Mouse (Mus musculus) C2C12 (cell line): ENCODE data around the gene Fam169b.

Source experiments
- CEBPB ChIP-seq: IDR thresholded peaks from one replicate; pipeline ENCODE4 v1.6.1; 2011; ENCODE audit warnings: low read depth, mild to moderate bottlenecking, control low read depth, moderate library complexity
- CTCF ChIP-seq: IDR thresholded peaks from one replicate; pipeline ENCODE4 v1.5.1; 2011; ENCODE audit not compliant: control insufficient read depth, insufficient read depth, insufficient read length
- MAX ChIP-seq: IDR thresholded peaks from one replicate; pipeline ENCODE4 v1.6.1; 2011; ENCODE audit warnings: mild to moderate bottlenecking, control low read depth
- MYOD1 ChIP-seq: IDR thresholded peaks from one replicate; pipeline ENCODE4 v1.6.1; 2011; ENCODE audit warnings: low read depth; ENCODE audit not compliant: control insufficient read depth, insufficient read length
- MYOG ChIP-seq: IDR thresholded peaks from one replicate; pipeline ENCODE4 v1.6.1; 2011; ENCODE audit not compliant: control insufficient read depth, insufficient read length; ENCODE audit errors: extremely low read depth
- USF1 ChIP-seq: IDR thresholded peaks from one replicate; pipeline ENCODE4 v1.6.1; 2011; ENCODE audit warnings: low read depth, mild to moderate bottlenecking, control low read depth, moderate library complexity

DNA sequence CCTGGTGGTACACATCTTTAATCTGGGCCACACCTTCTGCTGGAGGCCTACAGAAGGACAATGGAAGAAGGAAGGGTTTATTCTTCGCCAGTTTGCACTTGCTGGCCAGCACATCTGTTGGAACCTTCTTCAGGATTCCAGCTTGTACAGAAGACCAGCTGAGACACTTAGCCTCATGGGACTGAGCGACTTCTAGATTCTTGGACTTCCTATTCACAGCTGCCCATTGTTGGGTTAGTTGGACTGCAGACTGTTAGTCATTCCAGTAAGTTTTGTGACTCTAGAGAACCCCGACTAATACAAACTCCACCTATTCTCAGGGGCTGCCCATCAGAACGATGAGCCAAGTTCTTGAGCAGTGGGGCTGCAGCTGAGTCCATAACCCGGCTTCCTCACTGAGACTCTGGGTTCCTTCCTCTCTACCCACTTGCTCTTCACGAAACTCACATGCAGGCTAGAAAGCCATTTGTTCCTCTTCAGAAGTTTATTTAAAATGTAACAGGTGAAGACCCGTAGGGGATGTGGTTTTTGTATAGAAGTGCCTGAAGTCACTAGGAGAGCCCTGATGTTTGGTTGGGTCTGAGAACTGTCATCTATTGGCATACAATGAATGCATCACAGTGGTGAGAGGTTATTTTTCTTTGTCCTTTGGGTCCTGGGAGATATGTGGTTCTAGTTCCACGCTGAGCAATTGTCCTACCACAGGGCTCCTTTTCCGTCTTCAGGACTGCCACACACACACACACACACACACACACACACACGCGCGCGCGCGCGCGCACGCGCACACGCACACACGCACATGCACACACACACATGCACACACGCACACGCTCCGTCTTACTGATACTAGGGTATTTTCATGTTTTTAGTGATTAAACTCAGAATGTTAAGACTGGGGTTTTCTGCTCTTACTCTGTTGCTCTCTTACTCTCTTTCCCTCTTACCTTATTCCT is 13.2 kb downstream of the Fam169b start:
- no peak for TF ChIP-seq CTCF
- TF ChIP-seq MYOD1: no peak
- no peak for TF ChIP-seq MAX
- no peak for TF ChIP-seq CEBPB
- no peak for TF ChIP-seq USF1
- TF ChIP-seq MYOG: no peak
